Mouse (Mus musculus) spleen, postnatal 10 days (tissue): Measurements from ENCODE around the gene A4galt.
A peak's percentile ranks its signal among the peaks of the same experiment; 100 is the strongest.

Experiments
- DNase-seq, 2 experiments: peaks; one replicate each; pipeline ENCODE4 v3.0.0; 2021 to 2022; ENCODE audit warnings: low spot score in 2 of 2

Gene A4galt

GRCm38 (mm10) chr15:83226066-83226834 lies 25.3 kb downstream of the A4galt start:
- no peak for DNase-seq

GRCm38 (mm10) chr15:83224136-83224766 lies 27.3 kb downstream of the A4galt start:
- no peak for DNase-seq

GRCm38 (mm10) chr15:83223208-83223962 lies 28.2 kb downstream of the A4galt start:
- DNase-seq: peak in 1 of 2 experiments; percentile 26

- no peak for DNase-seq
Observed at GRCm38 (mm10) chr15:83221721-83222120, 29.9 kb downstream of the A4galt start.

- DNase-seq: no peak
Observed at GRCm38 (mm10) chr15:83220368-83221013, 31.1 kb downstream of the A4galt start.

DNA sequence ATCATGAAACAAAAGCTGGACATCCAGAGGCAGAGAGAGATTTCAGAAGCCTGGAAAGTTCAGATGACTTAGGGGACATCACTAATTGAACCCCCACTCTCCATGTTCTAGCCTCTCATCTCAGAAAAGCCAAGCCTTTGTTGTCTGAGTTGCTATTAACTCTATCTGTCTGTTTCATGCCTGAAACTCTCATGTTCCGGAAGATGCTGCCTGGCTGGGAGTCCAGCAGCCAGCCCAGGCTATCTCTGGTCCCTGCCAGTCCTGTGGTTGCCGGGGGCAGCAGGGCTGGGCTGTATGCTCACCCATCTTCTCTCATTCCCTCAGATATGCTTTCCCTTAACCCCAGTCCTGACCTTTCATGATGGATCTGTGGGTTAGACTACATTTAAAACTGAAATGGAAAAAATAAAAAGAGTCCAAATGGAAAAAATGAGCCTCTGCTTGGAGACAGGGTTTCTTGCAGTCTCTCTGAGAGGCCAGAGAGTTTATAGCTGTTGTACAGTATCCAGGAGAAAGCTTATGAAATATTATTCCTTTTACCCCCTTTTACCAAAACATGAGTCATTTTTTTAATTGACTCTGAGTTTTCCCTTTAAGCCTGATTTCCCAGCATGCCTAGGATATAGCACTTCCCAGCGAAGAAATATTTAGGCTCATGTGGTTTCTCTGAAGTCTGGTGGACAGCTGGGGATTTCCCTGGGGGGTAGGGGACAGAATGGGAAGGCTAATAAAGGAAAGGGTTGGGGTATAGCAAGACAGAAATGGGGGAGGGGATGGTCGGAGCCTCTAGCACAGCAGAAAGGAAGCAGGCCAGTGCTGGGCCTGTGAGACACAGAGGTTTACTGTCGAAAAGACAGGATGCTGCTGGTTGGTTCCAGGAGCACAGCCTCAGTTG lies 36.0 kb downstream of the A4galt start:
- no peak for DNase-seq

DNA sequence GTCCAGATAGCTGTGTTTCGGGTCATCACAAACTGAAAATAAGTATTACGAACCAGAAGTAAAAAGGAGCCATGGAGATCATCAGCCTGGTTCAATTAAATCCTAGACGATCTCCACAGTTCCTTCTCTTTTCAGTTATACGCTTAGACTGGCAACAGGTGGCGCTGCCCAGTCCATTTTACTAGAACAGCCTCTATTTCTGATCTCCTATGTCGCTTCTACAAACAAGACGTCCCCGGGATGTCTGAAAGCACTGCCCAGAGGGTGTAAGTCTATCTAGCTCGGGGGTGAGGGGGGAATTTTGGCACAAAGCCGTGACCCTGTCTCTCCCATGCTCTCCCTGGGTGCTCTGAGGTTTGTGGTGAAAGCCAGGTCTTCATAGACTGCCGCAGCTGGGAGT lies 41.3 kb downstream of the A4galt start:
- DNase-seq: peak in 1 of 2 experiments; percentile 63

GRCm38 (mm10) chr15:83209719-83210118 lies 41.9 kb downstream of the A4galt start:
- DNase-seq: no peak

GRCm38 (mm10) chr15:83209092-83209695 lies 42.4 kb downstream of the A4galt start:
- no peak for DNase-seq

- DNase-seq: peak; percentile 41 to 56
Observed at GRCm38 (mm10) chr15:83204731-83205451, 46.7 kb downstream of the A4galt start.

GRCm38 (mm10) chr15:83202412-83202811 lies 49.2 kb downstream of the A4galt start:
- no peak for DNase-seq

DNA sequence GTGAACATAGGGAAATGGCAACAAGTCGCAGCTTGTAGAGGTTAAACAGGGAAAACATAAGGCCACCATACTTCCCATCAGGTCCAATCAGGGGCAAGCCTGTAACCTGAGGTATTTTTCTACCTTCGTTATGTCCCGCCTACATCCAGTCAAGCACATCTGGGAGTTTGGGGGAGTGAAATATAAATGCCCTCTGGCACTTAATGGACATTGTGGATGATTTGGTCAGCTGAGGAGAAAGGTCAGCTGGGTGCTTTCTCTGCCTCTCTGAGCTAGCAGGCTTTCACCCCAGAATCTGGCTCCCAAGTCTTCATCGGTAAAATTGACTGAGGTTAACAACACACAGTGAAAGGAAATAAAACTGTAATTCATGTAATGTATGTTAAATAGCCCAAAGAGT lies 58.2 kb downstream of the A4galt start:
- DNase-seq: no peak

DNA sequence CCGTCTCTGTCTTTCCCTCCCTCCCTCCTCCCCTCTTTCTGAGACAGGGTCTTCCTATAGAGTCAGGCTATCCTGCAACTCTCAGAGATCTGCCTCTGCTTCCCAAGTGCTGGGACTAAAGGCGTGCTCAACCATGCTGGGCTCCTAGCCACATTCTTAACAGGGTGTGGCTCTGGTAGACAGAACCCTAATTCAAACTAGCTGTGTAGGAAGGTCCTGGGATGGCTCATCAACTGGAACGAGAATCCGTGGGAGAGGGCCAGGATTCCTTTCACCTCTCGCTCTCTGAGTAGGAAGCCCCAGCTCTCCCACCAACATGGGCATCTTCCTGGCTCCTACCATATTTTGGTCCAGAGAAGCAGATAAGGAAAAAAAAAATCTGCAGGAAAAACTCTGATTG lies 69.2 kb downstream of the A4galt start:
- no peak for DNase-seq

GRCm38 (mm10) chr15:83181800-83182330 lies 69.7 kb downstream of the A4galt start:
- no peak for DNase-seq

DNA sequence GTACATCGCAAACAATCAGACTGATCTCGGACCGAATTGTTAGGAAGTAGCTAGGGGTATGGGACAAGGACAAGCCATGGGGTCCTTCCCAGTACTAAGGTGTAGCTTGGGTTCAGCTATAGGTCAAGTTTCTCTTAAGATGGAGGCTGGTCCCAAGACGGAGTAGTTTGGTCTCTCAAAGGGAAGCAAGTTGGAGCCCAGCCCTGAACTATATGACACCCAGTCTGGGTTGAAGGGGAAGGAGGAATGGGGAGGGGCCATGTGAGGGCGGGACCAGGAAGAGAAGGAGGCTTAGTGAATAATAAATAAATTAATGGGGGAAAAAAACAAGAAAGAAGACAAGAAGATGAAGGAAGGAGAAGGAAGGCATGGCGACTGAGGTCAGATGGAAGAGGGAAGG lies 71.6 kb downstream of the A4galt start:
- no peak for DNase-seq
